Mouse (Mus musculus): ENCODE results near the gene Bcas3. TPM values are rescaled to one million over a fixed set of nuclear protein-coding genes. Genes with fewer than 3 reads are reported as not detected.
A peak's percentile ranks its signal among the peaks of the same experiment; 100 is the strongest.

Bcas3 gene
- polyA plus RNA-seq, 1 experiment from 2014 or later: 33.3 TPM

GRCm38 (mm10) chr11:85720269-85720773, 367.4 kb downstream of the Bcas3 start:
- no peaks in the 10 kb centered on the region for H3K27me3 ChIP-seq (ENCODE audit: control insufficient read depth, insufficient read depth, low read length)
- 7% methylated on average over 6 of the region's 6 CpGs for WGBS
- no peak overlapping the region for H3K4me3 ChIP-seq (ENCODE audit: low read depth, low read length)
- peaks cover 7% of the 10 kb centered on the region for H3K4me1 ChIP-seq (replicated peaks; ENCODE audit: control insufficient read depth, insufficient read depth, low read length)
- DNase-seq (ENCODE audit: low spot score): peak; percentile 67
- ATAC-seq (ENCODE audit: low FRiP score): peak; percentile 71
- no peak overlapping the region for H3K9ac ChIP-seq (ENCODE audit: low read depth, low read length)
- H3K27ac ChIP-seq (ENCODE audit: low read depth, low read length): peak overlapping the region; percentile 75
- no peaks in the 10 kb centered on the region for H3K36me3 ChIP-seq (ENCODE audit: control insufficient read depth, insufficient read depth, low read length)
- no peaks in the 10 kb centered on the region for H3K9me3 ChIP-seq (ENCODE audit: control insufficient read depth, low read length)
- H3K4me2 ChIP-seq (replicated peaks; ENCODE audit: low read depth, low read length): no peak overlapping the region

GRCm38 (mm10) chr11:85721986-85722385, 369.0 kb downstream of the Bcas3 start:
- H3K36me3 ChIP-seq (ENCODE audit: control insufficient read depth, insufficient read depth, low read length): no peaks in the 10 kb centered on the region
- no peak overlapping the region for H3K4me2 ChIP-seq (replicated peaks; ENCODE audit: low read depth, low read length)
- peaks cover 7% of the 10 kb centered on the region for H3K4me1 ChIP-seq (replicated peaks; ENCODE audit: control insufficient read depth, insufficient read depth, low read length)
- ATAC-seq (ENCODE audit: low FRiP score) (no peak), DNase-seq (ENCODE audit: low spot score) (no peak)
- 91% methylated on average over 4 of the region's 4 CpGs for WGBS
- no peak overlapping the region for H3K4me3 ChIP-seq (ENCODE audit: low read depth, low read length)
- H3K9me3 ChIP-seq (ENCODE audit: control insufficient read depth, low read length): no peaks in the 10 kb centered on the region
- no peak overlapping the region for H3K9ac ChIP-seq (ENCODE audit: low read depth, low read length)
- H3K27ac ChIP-seq (ENCODE audit: low read depth, low read length): no peak overlapping the region
- H3K27me3 ChIP-seq (ENCODE audit: control insufficient read depth, insufficient read depth, low read length): no peaks in the 10 kb centered on the region

- DNase-seq (ENCODE audit: low spot score): no peak
- peaks cover 7% of the 10 kb centered on the region for H3K4me1 ChIP-seq (replicated peaks; ENCODE audit: control insufficient read depth, insufficient read depth, low read length)
- H3K27me3 ChIP-seq (ENCODE audit: control insufficient read depth, insufficient read depth, low read length): no peaks in the 10 kb centered on the region
- H3K9ac ChIP-seq (ENCODE audit: low read depth, low read length): no peak overlapping the region
- WGBS: 76% methylated on average over 6 of the region's 6 CpGs
- H3K27ac ChIP-seq (ENCODE audit: low read depth, low read length): no peak overlapping the region
- H3K36me3 ChIP-seq (ENCODE audit: control insufficient read depth, insufficient read depth, low read length): no peaks in the 10 kb centered on the region
- no peaks in the 10 kb centered on the region for H3K9me3 ChIP-seq (ENCODE audit: control insufficient read depth, low read length)
- H3K4me2 ChIP-seq (replicated peaks; ENCODE audit: low read depth, low read length): no peak overlapping the region
- H3K4me3 ChIP-seq (ENCODE audit: low read depth, low read length): no peak overlapping the region
- ATAC-seq (ENCODE audit: low FRiP score): no peak
Measured at GRCm38 (mm10) chr11:85724159-85724558, 371.2 kb downstream of the Bcas3 start.

- Histone ChIP-seq H3K9ac (ENCODE audit: low read depth, low read length) (no peak overlapping the region), H3K27me3 (ENCODE audit: control insufficient read depth, insufficient read depth, low read length) (no peaks in the 10 kb centered on the region), H3K4me2 (replicated peaks; ENCODE audit: low read depth, low read length) (no peak overlapping the region), H3K4me1 (replicated peaks; ENCODE audit: control insufficient read depth, insufficient read depth, low read length) (no peaks in the 10 kb centered on the region), H3K36me3 (ENCODE audit: control insufficient read depth, insufficient read depth, low read length) (no peaks in the 10 kb centered on the region), H3K4me3 (ENCODE audit: low read depth, low read length) (no peak overlapping the region), H3K9me3 (ENCODE audit: control insufficient read depth, low read length) (no peaks in the 10 kb centered on the region), H3K27ac (ENCODE audit: low read depth, low read length) (no peak overlapping the region)
- WGBS: 80% methylated on average over 2 of the region's 2 CpGs
- ATAC-seq (ENCODE audit: low FRiP score) (no peak), DNase-seq (ENCODE audit: low spot score) (no peak)
Measured at GRCm38 (mm10) chr11:85729725-85730124, 376.8 kb downstream of the Bcas3 start.

DNA sequence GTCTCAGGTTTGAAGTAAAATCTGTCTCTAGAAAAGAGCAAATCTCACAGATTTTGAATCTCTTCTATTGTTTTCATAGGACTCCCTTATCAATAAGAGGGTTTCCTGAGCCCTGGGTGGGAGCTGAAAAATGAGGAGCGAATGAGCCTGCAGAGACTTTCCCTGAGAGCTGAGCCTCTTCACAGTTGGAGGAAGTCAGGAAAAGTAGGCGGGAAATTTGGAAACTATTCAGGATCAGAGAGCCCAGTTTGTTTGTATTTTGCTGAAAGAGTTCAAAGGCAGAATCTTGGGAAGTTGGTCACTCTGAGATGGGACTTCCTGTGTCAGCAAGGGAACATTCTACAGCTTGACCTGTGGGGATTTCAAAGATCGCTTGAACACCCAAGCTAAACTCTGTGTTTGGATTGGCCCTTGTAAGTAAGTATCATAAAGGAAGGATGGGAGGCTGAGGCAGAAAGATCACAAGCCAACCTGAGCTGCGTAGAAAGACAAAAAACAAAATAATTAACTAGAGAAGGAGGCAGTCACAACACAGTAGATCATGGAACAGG, 379.6 kb downstream of the Bcas3 start:
- WGBS: 68% methylated on average over 4 of the region's 4 CpGs
- Histone ChIP-seq H3K9ac (ENCODE audit: low read depth, low read length) (no peak overlapping the region), H3K27ac (ENCODE audit: low read depth, low read length) (no peak overlapping the region), H3K4me3 (ENCODE audit: low read depth, low read length) (no peak overlapping the region), H3K4me2 (replicated peaks; ENCODE audit: low read depth, low read length) (no peak overlapping the region), H3K36me3 (ENCODE audit: control insufficient read depth, insufficient read depth, low read length) (no peaks in the 10 kb centered on the region), H3K9me3 (ENCODE audit: control insufficient read depth, low read length) (no peaks in the 10 kb centered on the region), H3K4me1 (replicated peaks; ENCODE audit: control insufficient read depth, insufficient read depth, low read length) (no peaks in the 10 kb centered on the region), H3K27me3 (ENCODE audit: control insufficient read depth, insufficient read depth, low read length) (no peaks in the 10 kb centered on the region)
- no peak for ATAC-seq (ENCODE audit: low FRiP score)
- no peak for DNase-seq (ENCODE audit: low spot score)

DNA sequence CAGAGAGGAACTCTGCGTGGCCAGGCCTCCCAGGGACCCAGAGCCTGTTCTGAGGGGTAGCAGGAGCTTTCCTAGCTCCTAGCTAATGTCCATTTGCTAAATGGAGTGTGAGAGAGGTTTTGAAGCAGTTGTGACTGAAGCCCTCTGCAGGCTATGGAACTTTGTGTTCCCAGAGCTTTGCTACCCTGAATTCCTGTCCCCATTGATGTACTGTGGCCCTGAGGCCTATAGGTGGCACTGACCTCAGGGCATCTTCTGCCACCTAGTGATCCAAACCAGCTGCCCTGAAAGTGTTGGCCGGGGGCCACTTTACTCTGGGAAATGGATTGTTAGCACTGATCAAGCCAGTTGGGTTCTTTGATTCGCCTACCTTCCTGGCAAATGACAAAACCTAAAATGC, 380.6 kb downstream of the Bcas3 start:
- no peak for ATAC-seq (ENCODE audit: low FRiP score)
- WGBS: 50% methylated on average over 3 of the region's 3 CpGs
- no peak overlapping the region for H3K9ac ChIP-seq (ENCODE audit: low read depth, low read length)
- no peaks in the 10 kb centered on the region for H3K36me3 ChIP-seq (ENCODE audit: control insufficient read depth, insufficient read depth, low read length)
- no peaks in the 10 kb centered on the region for H3K27me3 ChIP-seq (ENCODE audit: control insufficient read depth, insufficient read depth, low read length)
- no peak overlapping the region for H3K4me2 ChIP-seq (replicated peaks; ENCODE audit: low read depth, low read length)
- H3K4me3 ChIP-seq (ENCODE audit: low read depth, low read length): no peak overlapping the region
- H3K4me1 ChIP-seq (replicated peaks; ENCODE audit: control insufficient read depth, insufficient read depth, low read length): no peaks in the 10 kb centered on the region
- no peak for DNase-seq (ENCODE audit: low spot score)
- H3K9me3 ChIP-seq (ENCODE audit: control insufficient read depth, low read length): no peaks in the 10 kb centered on the region
- H3K27ac ChIP-seq (ENCODE audit: low read depth, low read length): no peak overlapping the region

GRCm38 (mm10) chr11:85734317-85735211, 381.6 kb downstream of the Bcas3 start:
- Histone ChIP-seq H3K27me3 (ENCODE audit: control insufficient read depth, insufficient read depth, low read length) (no peaks in the 10 kb centered on the region), H3K27ac (ENCODE audit: low read depth, low read length) (no peak overlapping the region), H3K4me2 (replicated peaks; ENCODE audit: low read depth, low read length) (no peak overlapping the region), H3K9ac (ENCODE audit: low read depth, low read length) (no peak overlapping the region), H3K9me3 (ENCODE audit: control insufficient read depth, low read length) (no peaks in the 10 kb centered on the region), H3K4me3 (ENCODE audit: low read depth, low read length) (no peak overlapping the region), H3K4me1 (replicated peaks; ENCODE audit: control insufficient read depth, insufficient read depth, low read length) (no peaks in the 10 kb centered on the region), H3K36me3 (ENCODE audit: control insufficient read depth, insufficient read depth, low read length) (no peaks in the 10 kb centered on the region)
- WGBS: 49% methylated on average over 7 of the region's 7 CpGs
- no peak for DNase-seq (ENCODE audit: low spot score)
- ATAC-seq (ENCODE audit: low FRiP score): no peak

DNA sequence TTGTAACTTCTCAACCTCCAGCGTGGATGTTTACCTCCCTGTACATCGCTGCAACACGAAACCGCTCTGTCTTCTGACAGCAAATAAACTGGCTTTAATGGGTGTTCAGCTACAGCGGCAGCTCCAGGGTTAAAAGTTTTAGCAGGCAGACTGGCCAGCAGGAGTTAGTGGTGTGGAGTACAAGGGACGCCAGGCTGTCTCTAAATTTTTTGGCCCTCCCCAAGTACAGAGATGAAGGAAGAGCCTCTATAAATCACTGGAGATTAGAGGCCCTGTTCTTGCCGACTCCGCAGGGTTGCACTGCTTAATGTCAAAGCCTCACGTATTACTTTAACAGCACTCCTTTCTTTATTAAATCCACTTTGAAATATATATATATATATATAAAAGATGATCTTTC, 384.3 kb downstream of the Bcas3 start:
- WGBS: 56% methylated on average over 9 of the region's 9 CpGs
- no peaks in the 10 kb centered on the region for H3K36me3 ChIP-seq (ENCODE audit: control insufficient read depth, insufficient read depth, low read length)
- no peak overlapping the region for H3K4me3 ChIP-seq (ENCODE audit: low read depth, low read length)
- no peak overlapping the region for H3K9ac ChIP-seq (ENCODE audit: low read depth, low read length)
- no peak overlapping the region for H3K4me2 ChIP-seq (replicated peaks; ENCODE audit: low read depth, low read length)
- H3K27ac ChIP-seq (ENCODE audit: low read depth, low read length): no peak overlapping the region
- H3K4me1 ChIP-seq (replicated peaks; ENCODE audit: control insufficient read depth, insufficient read depth, low read length): no peaks in the 10 kb centered on the region
- H3K9me3 ChIP-seq (ENCODE audit: control insufficient read depth, low read length): no peaks in the 10 kb centered on the region
- H3K27me3 ChIP-seq (ENCODE audit: control insufficient read depth, insufficient read depth, low read length): no peaks in the 10 kb centered on the region
- ATAC-seq (ENCODE audit: low FRiP score): no peak
- DNase-seq (ENCODE audit: low spot score): no peak

GRCm38 (mm10) chr11:85737893-85738292, 384.9 kb downstream of the Bcas3 start:
- DNase-seq (ENCODE audit: low spot score) (no peak), ATAC-seq (ENCODE audit: low FRiP score) (no peak)
- Histone ChIP-seq H3K27ac (ENCODE audit: low read depth, low read length) (no peak overlapping the region), H3K36me3 (ENCODE audit: control insufficient read depth, insufficient read depth, low read length) (no peaks in the 10 kb centered on the region), H3K9ac (ENCODE audit: low read depth, low read length) (no peak overlapping the region), H3K9me3 (ENCODE audit: control insufficient read depth, low read length) (no peaks in the 10 kb centered on the region), H3K27me3 (ENCODE audit: control insufficient read depth, insufficient read depth, low read length) (no peaks in the 10 kb centered on the region), H3K4me1 (replicated peaks; ENCODE audit: control insufficient read depth, insufficient read depth, low read length) (no peaks in the 10 kb centered on the region), H3K4me3 (ENCODE audit: low read depth, low read length) (no peak overlapping the region), H3K4me2 (replicated peaks; ENCODE audit: low read depth, low read length) (no peak overlapping the region)
- WGBS: 50% methylated on average over 3 of the region's 3 CpGs
